ENCODE assay signal across 20 mouse cellular contexts in genomic region chr16:37615429-37615828, GRCm38 (mm10). TPM values are rescaled to one million over a fixed set of nuclear protein-coding genes. Genes with fewer than 3 reads are reported as not detected.
"Had no signal": no experiment of that assay in that cellular context is flagged by ENCODE, and none has a peak within 500 bp of the region (broad histone marks: within the 10 kb centered on the region; RNA-seq: fewer than 3 reads in every experiment).

No protein-coding gene starts in this region.

- DNase-seq: kidney, adult 2 months; kidney, postnatal 25 days; lung, postnatal 14 days; retina, postnatal 1 day; right cerebral cortex, postnatal 4 days; spleen, adult 18-20 months; thymus, adult 18-20 months; thymus, postnatal 14 days had no signal

- H3K27ac ChIP-seq: kidney, embryonic 15.5 days; liver, embryonic 12.5 days; lung, embryonic 15.5 days; midbrain, embryonic 12.5 days; neural tube, embryonic 13.5 days had no signal

- H3K4me1 ChIP-seq: liver, embryonic 12.5 days; lung, embryonic 15.5 days had no signal

- H3K4me2 ChIP-seq: kidney, embryonic 15.5 days; liver, embryonic 12.5 days; lung, embryonic 15.5 days; midbrain, embryonic 12.5 days; neural tube, embryonic 13.5 days had no signal

- H3K27me3 ChIP-seq: kidney, embryonic 15.5 days; liver, embryonic 12.5 days; lung, embryonic 15.5 days; midbrain, embryonic 12.5 days; neural tube, embryonic 13.5 days had no signal

- ATAC-seq: liver, embryonic 12.5 days; midbrain, embryonic 16.5 days had no signal

- H3K36me3 ChIP-seq: kidney, embryonic 15.5 days; liver, embryonic 12.5 days; lung, embryonic 15.5 days; midbrain, embryonic 12.5 days; neural tube, embryonic 13.5 days had no signal

- H3K9me3 ChIP-seq: kidney, embryonic 15.5 days; liver, embryonic 12.5 days; lung, embryonic 15.5 days; midbrain, embryonic 12.5 days; neural tube, embryonic 13.5 days had no signal

- H3K4me3 ChIP-seq: kidney, embryonic 15.5 days; liver, embryonic 12.5 days; lung, embryonic 15.5 days; midbrain, embryonic 12.5 days; neural tube, embryonic 13.5 days had no signal

- H3K9ac ChIP-seq: kidney, embryonic 15.5 days; liver, embryonic 12.5 days; lung, embryonic 15.5 days; midbrain, embryonic 12.5 days had no signal

RNA-seq across cellular contexts. Expression of gene Hgd, which starts 35.5 kb away (rescaled TPM):
- total RNA-seq: layer of hippocampus, adult 18-20 months; layer of hippocampus, postnatal 14 days; left cerebral cortex, adult 8-10 months; left cerebral cortex, postnatal 25 days; megakaryocyte-erythroid progenitor cell, adult 5-6 weeks had no signal
- polyA plus RNA-seq: midbrain, embryonic 12.5 days; stomach, embryonic 14.5 days had no signal
